Mouse (Mus musculus) kidney, postnatal 4 days (tissue): ENCODE results near the gene Hdac5.

Experiments
- DNase-seq, 2 experiments: peaks; one replicate each; pipeline ENCODE4 v3.0.0; 2021; ENCODE audit warnings: mixed read lengths in 2 of 2

The Hdac5 gene

DNA sequence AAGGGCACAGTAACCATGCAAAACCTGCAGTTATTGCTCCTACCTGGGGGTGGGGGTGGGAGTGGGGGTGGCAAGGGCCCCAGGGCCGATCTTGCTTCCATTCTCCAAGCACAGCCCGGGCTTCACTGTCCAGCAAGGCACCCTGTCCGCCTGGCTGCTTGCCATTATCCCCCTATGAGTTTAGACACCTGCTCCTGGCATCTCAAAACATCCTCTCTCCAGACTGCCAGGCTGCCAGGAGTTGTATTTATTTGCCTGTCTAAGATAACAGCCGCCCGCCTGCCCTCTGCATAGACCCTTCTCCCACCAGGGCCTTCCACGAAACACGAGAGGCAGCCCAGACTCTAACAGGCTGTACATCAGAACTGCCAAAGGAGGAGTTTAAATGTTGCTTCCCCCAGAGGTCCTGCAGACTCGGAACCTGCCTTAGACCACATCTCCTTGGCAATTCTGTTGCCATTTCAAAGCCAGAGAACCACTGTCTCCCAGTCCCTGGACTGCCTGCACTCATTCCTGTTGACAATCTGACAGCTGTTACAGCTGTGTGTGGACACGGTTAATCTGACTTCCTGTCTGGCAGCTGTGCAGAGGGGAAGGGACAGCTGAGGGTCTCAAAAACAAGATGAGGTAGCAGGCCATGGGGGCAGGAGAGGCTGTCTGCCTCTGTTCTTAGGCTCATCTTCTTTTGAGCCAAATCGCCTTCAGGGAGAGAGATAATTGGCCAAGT, 15.4 kb downstream of the Hdac5 start:
- peak; percentile 59 to 71 for DNase-seq

DNA sequence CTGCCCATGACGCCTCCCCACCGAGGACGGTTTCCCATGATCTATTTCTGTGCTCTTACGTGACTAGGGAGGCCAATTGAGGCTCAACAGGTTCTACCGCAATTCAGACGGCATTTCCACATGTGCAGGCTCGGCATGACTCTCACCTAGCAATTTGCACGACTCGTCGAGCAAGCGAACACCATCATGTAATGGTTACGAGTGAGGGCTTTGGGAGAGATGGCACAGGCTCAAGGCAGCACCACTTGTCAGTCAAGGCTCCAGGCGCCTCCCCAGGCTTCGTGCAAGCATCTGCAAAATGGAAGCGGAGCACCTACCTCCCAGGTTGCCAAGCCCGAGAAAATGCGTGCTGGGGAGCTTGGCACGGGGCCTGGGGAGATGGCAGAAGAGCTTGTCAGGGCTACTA, 18.0 kb downstream of the Hdac5 start:
- DNase-seq = no peak

DNA sequence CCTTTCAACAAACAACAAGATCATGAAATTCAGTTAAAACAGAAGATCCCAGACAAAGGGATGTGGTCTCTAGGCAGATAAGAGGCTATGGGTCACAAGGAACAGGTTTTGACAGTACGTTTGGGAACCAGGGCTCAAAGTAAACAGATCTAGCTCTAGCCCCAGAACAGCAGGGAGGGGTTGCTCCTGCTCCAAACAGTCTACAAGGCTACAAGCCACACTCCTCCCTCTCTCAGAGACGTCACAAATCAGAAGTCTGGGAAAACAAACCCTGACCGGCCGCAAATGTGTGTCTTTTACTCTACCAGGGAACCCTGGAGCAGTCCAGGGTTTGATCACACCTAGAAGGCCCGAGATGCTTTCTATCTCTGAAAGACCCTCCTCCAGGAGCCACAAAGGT, 19.0 kb downstream of the Hdac5 start:
- no peak for DNase-seq

DNA sequence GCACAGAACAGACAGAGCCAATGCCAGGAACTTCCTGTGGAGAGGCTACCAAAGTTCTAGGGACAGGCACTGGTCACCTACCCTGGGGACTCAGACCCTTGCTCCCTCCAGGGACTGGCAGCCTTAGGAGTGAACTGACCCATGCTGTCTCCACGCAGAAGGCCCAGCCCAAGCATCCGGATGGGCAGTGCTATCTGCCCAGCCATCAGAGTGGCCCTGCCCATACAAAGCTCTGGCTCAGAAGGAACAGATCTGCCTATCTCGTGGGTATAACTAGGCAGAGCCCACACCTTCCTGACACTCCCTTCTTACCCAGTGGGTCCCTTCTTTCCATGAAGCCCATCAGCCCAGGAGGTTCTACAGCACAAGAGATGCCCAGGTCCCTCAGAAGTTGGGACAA, 19.8 kb downstream of the Hdac5 start:
- DNase-seq = no peak

- DNase-seq = peak; percentile 40 to 54
These were observed 20.2 kb downstream of the Hdac5 start for GRCm38 (mm10) chr11:102209742-102210141.

DNA sequence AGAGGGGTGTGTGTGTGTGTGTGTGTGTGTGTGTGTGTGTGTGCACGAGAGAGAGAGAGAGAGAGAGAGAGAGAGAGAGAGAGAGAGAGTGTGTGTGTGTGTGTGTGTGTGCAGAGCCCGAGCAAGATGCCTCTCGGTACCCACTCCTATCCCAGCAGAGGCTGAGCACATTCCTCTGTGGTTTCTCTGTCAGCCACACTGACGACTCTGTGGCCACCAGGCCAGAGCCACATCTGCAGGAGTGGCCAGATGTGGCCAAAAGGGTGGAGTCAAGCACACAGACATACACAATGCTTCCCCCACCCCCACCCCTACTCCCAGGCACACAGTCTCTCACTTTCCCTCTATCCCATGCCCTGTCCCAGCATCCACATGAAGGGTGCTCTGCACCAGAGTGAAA, 21.1 kb downstream of the Hdac5 start:
- DNase-seq = no peak

DNA sequence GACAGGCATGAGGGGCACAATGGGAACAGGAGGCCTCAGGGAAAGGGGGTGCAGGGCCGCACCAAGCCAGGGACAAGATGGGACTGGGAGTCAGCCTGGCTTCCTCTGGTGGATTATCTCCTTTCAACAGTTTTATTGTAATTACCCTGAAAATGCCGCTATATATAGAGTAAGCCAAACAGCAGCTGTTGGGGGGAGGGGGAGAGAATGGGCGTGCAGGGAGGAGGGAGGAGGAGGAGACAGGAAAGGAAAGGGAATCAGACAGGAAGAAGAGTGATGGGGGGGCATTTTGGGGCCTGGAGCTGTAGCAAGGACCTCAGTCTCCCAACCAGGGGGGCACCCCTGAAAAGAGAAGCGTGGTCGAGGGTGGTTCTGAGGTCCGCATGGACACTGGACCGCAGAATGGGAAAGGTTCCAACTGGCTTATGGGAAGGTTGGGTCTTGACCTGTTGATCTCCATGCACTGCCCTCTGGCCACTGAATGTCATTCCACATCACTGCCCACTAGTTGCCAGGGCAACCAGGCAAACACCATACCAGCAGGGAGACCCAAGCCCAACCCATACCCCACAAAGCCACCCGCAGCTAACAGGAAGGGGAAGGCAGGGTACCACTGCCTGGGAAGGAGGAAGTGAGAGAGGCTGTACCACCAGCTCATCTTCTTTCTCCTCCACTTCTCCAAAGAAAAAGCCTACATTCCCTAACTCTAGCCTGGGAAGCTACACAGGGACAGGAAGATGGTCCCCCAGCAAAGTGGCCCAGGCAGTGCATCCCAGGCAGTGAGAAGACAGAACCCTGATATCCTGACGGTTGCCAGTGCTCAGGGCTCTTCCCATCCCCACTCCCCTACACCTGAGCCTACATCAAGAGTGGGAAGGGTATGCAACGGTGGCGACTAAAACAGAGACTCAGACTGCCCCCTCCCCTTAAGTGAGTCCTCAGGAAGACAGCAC, 21.9 kb downstream of the Hdac5 start:
- peak; percentile 71 to 77 for DNase-seq

DNA sequence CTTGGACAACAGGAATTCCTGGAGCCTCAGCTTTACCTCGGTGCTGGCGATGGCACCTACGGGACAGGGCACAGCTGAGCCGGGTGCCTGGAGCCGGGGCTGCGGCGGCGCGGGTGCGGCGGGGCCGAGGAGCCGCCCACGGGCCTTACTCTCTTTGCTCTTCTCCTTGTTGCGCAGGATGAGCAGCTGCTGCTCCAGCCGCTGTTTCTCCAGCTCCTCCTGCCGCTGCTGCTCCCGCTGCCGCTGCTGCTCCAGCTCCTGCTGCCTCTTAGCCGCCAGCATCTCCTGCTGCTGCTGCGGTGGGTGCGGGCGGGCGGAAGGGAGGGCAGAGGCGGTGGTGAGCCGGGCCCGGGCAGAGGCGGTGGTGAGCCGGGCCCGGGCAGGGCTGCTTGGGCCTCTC, 23.5 kb downstream of the Hdac5 start:
- DNase-seq = peak in 1 of 2 experiments; percentile 37

- DNase-seq = no peak
These were observed 28.6 kb downstream of the Hdac5 start for GRCm38 (mm10) chr11:102201408-102201821.

DNA sequence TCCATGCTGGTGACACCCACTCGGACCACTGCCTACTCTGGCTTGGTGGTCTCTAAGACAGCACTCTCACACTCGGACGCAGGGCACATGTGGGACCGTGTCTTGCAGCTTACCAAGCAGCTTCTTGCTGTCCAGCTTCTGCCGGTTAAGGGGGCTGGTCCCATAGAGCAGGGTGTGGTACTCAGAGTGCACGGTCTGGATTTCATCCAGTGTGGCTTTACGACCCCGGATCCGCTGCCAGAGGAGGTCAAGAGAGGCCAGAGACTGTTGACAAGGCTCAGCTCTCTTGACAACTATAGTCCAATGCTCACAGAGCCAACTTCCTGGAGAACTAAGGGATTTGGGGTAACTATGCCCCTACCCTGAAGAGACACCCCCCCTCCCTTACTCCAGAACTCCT, 30.1 kb downstream of the Hdac5 start:
- peak in 1 of 2 experiments; percentile 56 for DNase-seq

DNA sequence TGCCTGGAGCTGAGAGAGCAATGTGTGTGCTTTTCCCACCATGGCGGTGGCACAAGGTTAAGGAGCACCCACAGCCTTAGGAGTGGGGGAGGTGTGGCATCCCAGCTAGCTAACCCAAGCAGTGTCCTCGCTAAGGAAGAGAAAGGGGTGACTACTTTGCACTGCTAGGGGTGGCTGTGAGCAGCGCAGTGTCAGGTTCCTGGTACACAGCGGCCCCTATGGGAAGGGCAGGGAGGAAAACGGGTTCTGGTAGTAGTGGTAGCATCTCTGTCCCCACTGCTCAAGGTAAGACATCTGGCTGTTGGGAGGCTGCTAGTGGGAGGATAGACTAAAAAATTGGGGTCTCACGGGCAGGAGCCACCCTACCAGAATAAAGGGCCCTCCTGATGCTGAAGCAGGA, 31.7 kb downstream of the Hdac5 start:
- DNase-seq = no peak

DNA sequence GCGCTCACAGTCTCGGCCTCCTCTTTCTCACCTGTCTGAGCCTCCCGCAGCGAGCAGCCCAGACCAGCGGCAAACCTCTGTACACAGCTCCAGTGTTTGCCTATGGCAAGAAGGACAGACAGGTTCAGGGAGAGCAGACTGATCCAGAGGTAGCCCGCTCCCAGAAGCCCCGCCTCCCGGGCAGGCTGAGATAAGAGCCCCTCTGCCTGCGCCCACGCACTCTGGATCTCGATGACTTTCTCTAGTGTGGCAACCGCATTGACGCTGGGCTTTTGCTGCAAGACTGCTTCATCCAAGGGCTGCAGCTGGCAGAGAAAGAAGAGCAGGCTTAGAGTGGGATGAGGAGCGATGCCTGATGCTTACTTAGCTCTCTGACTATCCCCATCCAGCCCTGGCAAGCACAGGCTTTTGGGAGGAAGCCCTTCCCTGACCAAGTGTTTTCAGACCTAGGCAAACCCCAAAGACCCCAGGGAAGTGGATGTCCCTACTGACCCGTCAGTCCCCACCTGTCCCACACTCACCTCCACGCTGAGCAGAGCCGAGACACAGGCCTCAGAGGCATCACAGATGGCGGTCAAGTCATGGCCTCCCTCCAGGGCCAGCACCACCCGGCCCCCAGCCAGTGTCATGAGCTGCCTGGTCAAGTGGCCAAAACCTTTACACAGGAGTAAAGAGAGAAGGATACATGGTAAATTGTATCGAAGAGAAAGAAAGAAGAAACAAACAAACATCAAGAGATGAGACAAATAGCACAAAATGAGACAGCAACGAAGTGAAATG, 33.8 kb downstream of the Hdac5 start:
- no peak for DNase-seq

DNA sequence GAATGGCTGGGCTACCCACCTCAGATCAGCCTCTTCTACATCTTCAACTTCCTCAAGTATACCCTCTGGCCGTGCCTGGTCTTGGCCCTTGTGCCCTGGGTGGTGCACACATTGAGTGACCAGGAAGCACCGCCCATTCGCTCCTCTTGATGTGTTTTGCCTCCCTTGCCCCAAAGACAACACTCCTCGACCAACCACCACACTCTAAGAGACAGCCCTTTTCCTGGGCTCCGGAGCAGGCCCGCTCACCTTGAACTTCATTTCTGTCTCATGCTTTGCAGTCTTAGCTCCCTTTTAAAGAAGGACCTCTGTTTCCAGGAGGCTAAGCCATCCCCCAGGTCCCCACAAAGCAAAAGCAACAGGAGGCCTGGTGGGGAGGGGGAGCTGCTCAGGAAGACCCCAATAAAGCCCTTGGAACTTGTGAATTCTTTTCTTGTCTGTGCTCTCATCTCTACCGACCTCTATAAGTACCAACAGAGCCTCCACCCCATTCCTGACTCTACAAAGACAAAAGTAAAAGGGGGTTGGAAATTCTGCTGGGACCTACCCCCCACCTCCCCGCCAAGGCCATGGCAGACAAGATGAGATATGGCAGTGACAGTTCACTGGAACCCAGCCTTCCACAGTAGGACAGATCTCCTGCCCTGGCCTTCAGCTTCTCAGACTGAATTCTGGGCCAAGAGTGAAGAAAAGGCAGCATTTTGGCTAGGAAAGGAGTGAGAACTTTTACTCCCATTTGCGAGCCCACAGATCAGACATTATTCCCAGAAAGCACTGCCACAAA, 36.1 kb downstream of the Hdac5 start:
- no peak for DNase-seq

DNA sequence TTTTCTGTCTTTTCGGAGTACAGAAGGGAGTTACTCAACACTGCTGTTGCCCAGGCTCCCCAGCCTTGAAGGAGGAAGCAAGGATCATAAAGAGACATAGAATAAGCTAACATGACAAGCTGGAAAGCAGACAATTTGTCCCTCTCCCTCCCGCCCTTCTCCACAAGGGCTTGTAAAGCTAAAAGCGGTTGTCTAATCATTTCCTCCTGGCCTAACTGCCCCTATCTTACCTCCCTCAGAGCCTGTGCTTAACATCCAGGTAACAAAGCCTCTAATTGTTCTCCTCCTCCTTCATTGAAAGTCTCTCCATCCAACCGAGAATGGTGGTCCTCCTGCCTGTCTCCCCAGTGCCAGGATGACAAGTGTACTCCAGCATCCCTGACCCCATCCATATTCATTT, 39.1 kb downstream of the Hdac5 start:
- DNase-seq = no peak

GRCm38 (mm10) chr11:102189461-102190436, 40.2 kb downstream of the Hdac5 start, which contains the start of gene G6pc3:
G6pc3 (plus strand) TSS chr11:102189620.
- DNase-seq = peak; percentile 93 to 95

DNA sequence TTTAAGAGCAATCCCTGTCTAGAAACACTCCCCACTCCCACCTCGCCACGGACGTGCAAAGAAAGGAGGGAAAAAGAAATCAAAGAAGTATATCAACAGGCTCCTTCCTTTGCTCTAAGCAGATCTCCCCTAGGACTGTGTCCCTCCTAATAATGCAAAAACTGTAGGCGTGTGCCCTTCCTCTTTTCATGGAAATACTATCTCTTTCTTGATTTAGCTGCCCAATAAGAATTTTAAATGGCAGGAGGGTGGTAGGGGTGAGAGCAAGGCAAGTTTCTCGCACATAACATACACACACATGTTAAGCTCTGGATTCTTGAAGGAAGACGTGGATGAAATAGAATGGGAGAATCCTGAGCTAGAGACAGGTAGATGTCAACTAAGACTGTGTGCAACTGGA, 41.0 kb downstream of the Hdac5 start:
- no peak for DNase-seq

DNA sequence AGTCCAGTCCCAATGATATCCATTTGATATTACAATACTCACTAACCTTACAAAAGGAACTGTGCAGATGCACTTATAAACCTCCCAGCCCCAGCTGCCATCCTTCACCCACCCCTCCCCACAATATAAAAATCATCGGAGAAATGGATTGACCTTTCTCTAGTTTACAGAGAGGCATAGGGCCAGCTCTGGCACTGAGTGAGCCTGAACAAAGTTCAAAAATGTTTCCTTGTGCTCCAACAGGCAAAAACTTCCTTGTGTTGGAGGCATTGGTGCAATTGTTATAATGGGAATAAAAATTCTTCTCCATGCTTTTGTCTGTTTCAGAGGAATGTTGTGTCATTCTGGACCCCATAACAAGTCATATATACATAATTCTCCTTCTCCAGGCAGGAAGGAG, 43.7 kb downstream of the Hdac5 start:
- no peak for DNase-seq

DNA sequence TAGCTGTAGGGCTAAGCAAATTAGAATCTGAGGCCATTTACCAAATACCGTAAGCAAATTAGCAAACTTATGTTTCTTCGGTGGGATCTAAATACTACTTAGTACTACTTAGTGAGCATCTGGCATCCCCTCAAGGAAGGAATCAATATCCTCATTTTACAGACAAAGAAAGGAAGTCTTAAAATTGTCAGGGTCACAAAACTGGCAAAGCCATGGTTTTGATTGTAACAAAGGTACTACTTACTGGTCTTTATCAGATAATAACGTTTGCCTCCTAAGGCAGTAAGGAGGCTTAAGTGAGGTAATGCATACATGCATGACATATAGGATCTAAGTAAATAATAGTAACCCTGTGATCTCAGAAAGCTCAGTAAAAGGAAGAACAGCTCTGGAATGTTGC, 44.3 kb downstream of the Hdac5 start:
- no peak for DNase-seq

GRCm38 (mm10) chr11:102184646-102185495, 45.1 kb downstream of the Hdac5 start, which contains the start of gene Lsm12:
Lsm12 (minus strand) TSS chr11:102185296.
- peak; percentile 98 to 99 for DNase-seq

- no peak for DNase-seq
These were observed 45.7 kb downstream of the Hdac5 start for GRCm38 (mm10) chr11:102184253-102184645.
